Mouse (Mus musculus): Measurements from ENCODE around the gene Stambpl1. TPM values are rescaled to one million over a fixed set of nuclear protein-coding genes. Genes with fewer than 3 reads are reported as not detected.

Stambpl1 gene
- 10.3 and 11.9 TPM in 2 replicates for polyA plus RNA-seq (2015; fragmentation: Nextera tagmentation; extraction: Ambion mirVana)

GRCm38 (mm10) chr19:34192008-34192963 lies at the start of gene Stambpl1:
Stambpl1 (plus strand) TSS chr19:34192229.
- under 1% methylated on average over 58 of the region's 62 CpGs for WGBS
- no peaks in the 10 kb centered on the region for H3K36me3 ChIP-seq (ENCODE audit: control insufficient read depth, insufficient read depth, low read length)
- peak within 1 kb of the TSS; percentile 76 for H3K4me3 ChIP-seq (ENCODE audit: low read length)
- no peaks in the 10 kb centered on the region for H3K9me3 ChIP-seq (ENCODE audit: control insufficient read depth, low read length)
- H3K27ac ChIP-seq (ENCODE audit: low read length), result peak within 1 kb of the TSS; percentile 61
- H3K4me1 ChIP-seq (replicated peaks; ENCODE audit: control insufficient read depth, insufficient read depth, low read length), result peaks cover 6% of the 10 kb centered on the region; the same call in 1 of the 2 replicates
- H3K4me2 ChIP-seq (ENCODE audit: low read depth, low read length), result peak within 1 kb of the TSS; percentile 77
- ATAC-seq (ENCODE audit: low read depth), result peak; percentile 91
- H3K27me3 ChIP-seq (ENCODE audit: control insufficient read depth, insufficient read depth, low read depth, low read length), result no peaks in the 10 kb centered on the region
- peak within 1 kb of the TSS; percentile 78 for H3K9ac ChIP-seq (ENCODE audit: low read length)

- H3K9ac ChIP-seq (ENCODE audit: low read length), result no peak overlapping the region
- no peak overlapping the region for H3K4me3 ChIP-seq (ENCODE audit: low read length)
- no peak overlapping the region for H3K27ac ChIP-seq (ENCODE audit: low read length)
- no peaks in the 10 kb centered on the region for H3K27me3 ChIP-seq (ENCODE audit: control insufficient read depth, insufficient read depth, low read depth, low read length)
- H3K36me3 ChIP-seq (ENCODE audit: control insufficient read depth, insufficient read depth, low read length), result no peaks in the 10 kb centered on the region
- no peak overlapping the region for H3K4me2 ChIP-seq (ENCODE audit: low read depth, low read length)
- WGBS, result 76% methylated on average over 4 of the region's 4 CpGs
- no peaks in the 10 kb centered on the region for H3K9me3 ChIP-seq (ENCODE audit: control insufficient read depth, low read length)
- no peak for ATAC-seq (ENCODE audit: low read depth)
- no peaks in the 10 kb centered on the region for H3K4me1 ChIP-seq (replicated peaks; ENCODE audit: control insufficient read depth, insufficient read depth, low read length)
Measured at GRCm38 (mm10) chr19:34148421-34148820, 43.6 kb upstream of the Stambpl1 start.

- H3K27me3 ChIP-seq (ENCODE audit: control insufficient read depth, insufficient read depth, low read depth, low read length), result no peaks in the 10 kb centered on the region
- H3K27ac ChIP-seq (ENCODE audit: low read length), result no peak overlapping the region
- 61% methylated on average over 1 of the region's 1 CpGs for WGBS
- H3K4me3 ChIP-seq (ENCODE audit: low read length), result no peak overlapping the region
- no peaks in the 10 kb centered on the region; the same call in 1 of the 2 replicates for H3K4me1 ChIP-seq (replicated peaks; ENCODE audit: control insufficient read depth, insufficient read depth, low read length)
- no peak overlapping the region for H3K4me2 ChIP-seq (ENCODE audit: low read depth, low read length)
- H3K9me3 ChIP-seq (ENCODE audit: control insufficient read depth, low read length), result no peaks in the 10 kb centered on the region
- no peaks in the 10 kb centered on the region for H3K36me3 ChIP-seq (ENCODE audit: control insufficient read depth, insufficient read depth, low read length)
- ATAC-seq (ENCODE audit: low read depth), result no peak
- H3K9ac ChIP-seq (ENCODE audit: low read length), result no peak overlapping the region
Measured at GRCm38 (mm10) chr19:34151909-34152308, 40.1 kb upstream of the Stambpl1 start.

DNA sequence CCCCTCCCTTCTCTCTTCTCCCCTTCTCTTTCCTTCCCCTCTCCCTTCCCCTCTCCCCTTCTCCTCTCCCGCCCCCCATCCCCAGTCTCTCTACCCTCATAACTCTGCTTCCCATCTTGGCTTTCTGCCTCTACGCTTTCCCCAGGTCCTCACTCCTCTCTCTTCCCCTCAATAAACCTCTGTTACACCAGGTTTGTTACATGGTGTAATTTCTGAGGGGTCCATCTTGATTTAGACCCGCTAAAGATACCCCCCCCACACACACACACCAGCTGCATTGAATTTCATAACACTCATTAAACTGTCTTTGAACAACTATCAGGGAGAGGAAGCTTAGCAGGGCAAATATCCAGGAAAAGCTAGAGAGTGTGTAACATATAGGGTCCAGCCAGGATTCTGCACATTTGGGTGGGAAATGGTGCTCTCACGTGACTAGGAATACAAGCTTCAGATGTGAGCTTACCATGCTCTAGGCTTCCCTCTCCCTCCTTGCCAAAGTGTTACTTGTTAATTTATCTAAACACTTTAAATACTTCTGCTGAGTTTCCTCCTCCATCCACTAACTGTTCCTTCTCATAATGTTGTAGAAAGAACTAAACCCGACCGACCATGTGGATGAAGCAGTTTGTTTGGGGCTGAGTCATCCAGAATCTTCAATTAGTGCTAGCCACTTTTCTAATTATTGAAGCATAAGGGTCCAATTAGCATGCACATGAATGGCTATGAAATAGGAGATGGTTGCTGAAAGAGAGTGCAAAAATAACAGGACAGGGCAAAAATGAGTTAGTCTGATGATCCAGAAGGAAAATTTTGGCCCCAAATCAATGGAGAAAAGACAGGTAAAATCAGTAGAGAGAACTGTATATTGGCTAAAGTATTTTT lies 38.5 kb upstream of the Stambpl1 start:
- H3K27me3 ChIP-seq (ENCODE audit: control insufficient read depth, insufficient read depth, low read depth, low read length), result no peaks in the 10 kb centered on the region
- H3K9ac ChIP-seq (ENCODE audit: low read length), result no peak overlapping the region
- ATAC-seq (ENCODE audit: low read depth), result peak; percentile 95
- H3K27ac ChIP-seq (ENCODE audit: low read length), result 0 out of 2 replicates have a peak overlapping the region, but pooled peaks have one; percentile 9
- no peaks in the 10 kb centered on the region for H3K36me3 ChIP-seq (ENCODE audit: control insufficient read depth, insufficient read depth, low read length)
- H3K9me3 ChIP-seq (ENCODE audit: control insufficient read depth, low read length), result no peaks in the 10 kb centered on the region
- H3K4me2 ChIP-seq (ENCODE audit: low read depth, low read length), result no peak overlapping the region
- WGBS, result 47% methylated on average over 6 of the region's 6 CpGs
- H3K4me3 ChIP-seq (ENCODE audit: low read length), result no peak overlapping the region
- no peaks in the 10 kb centered on the region; the same call in 1 of the 2 replicates for H3K4me1 ChIP-seq (replicated peaks; ENCODE audit: control insufficient read depth, insufficient read depth, low read length)

DNA sequence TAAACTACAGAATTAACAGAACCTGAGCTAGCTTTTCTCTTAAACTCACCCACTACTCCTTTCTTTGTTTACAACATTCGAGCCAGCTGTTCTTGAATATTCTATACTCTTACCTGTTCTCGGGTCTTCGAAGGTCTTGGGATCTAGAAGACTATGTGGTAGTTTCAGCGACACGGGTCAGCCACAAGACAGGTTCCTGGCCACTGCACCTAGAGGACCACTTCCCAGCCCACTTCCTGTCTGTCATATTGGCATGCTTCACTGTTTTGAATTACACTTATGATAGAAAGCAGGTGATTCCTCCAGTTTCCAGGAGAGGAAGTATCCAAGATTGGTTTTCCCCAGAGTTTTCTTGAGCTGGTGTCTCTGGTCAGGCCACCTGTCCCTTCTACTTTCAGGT lies 29.3 kb upstream of the Stambpl1 start:
- H3K9ac ChIP-seq (ENCODE audit: low read length), result no peak overlapping the region
- no peaks in the 10 kb centered on the region for H3K4me1 ChIP-seq (replicated peaks; ENCODE audit: control insufficient read depth, insufficient read depth, low read length)
- no peak overlapping the region for H3K4me3 ChIP-seq (ENCODE audit: low read length)
- H3K4me2 ChIP-seq (ENCODE audit: low read depth, low read length), result no peak overlapping the region
- no peak overlapping the region for H3K27ac ChIP-seq (ENCODE audit: low read length)
- no peaks in the 10 kb centered on the region for H3K36me3 ChIP-seq (ENCODE audit: control insufficient read depth, insufficient read depth, low read length)
- H3K27me3 ChIP-seq (ENCODE audit: control insufficient read depth, insufficient read depth, low read depth, low read length), result no peaks in the 10 kb centered on the region
- H3K9me3 ChIP-seq (ENCODE audit: control insufficient read depth, low read length), result no peaks in the 10 kb centered on the region
- WGBS, result 81% methylated on average over 5 of the region's 5 CpGs
- ATAC-seq (ENCODE audit: low read depth), result no peak

DNA sequence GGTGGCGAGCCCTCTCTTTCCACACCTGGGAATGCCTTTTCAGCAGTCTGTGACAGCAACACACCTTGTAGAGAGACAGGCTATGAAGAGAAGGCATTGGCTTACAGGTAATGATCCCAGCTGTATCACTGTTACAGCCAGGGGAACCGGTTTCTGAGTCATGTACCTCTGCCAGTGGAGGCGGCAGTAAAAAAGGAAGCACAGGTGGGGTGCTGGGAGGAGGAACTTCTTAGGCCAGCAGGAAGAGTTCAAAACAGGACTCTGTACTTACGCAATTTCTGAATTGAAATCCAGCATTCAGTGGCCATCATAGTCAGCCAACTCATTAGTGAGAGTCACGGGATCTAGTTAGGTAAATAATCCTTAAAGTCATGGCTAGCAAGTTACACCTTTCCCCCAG lies 26.1 kb upstream of the Stambpl1 start, which contains the start of gene Ankrd22:
Ankrd22 (minus strand) TSS at position 163 of the 400 bp plus-strand sequence.
- no peak within 1 kb of the TSS for H3K4me2 ChIP-seq (ENCODE audit: low read depth, low read length)
- peak; percentile 41 for ATAC-seq (ENCODE audit: low read depth)
- 60% methylated on average over 5 of the region's 5 CpGs for WGBS
- no peaks in the 10 kb centered on the region for H3K27me3 ChIP-seq (ENCODE audit: control insufficient read depth, insufficient read depth, low read depth, low read length)
- no peaks in the 10 kb centered on the region for H3K9me3 ChIP-seq (ENCODE audit: control insufficient read depth, low read length)
- H3K4me3 ChIP-seq (ENCODE audit: low read length), result no peak within 1 kb of the TSS
- H3K9ac ChIP-seq (ENCODE audit: low read length), result no peak within 1 kb of the TSS
- H3K27ac ChIP-seq (ENCODE audit: low read length), result no peak within 1 kb of the TSS
- H3K4me1 ChIP-seq (replicated peaks; ENCODE audit: control insufficient read depth, insufficient read depth, low read length), result no peaks in the 10 kb centered on the region
- no peaks in the 10 kb centered on the region for H3K36me3 ChIP-seq (ENCODE audit: control insufficient read depth, insufficient read depth, low read length)

- 81% methylated on average over 4 of the region's 4 CpGs for WGBS
Measured at GRCm38 (mm10) chr19:34166386-34166785, 25.6 kb upstream of the Stambpl1 start.

GRCm38 (mm10) chr19:34167896-34168661 lies 23.9 kb upstream of the Stambpl1 start:
- no peaks in the 10 kb centered on the region for H3K36me3 ChIP-seq (ENCODE audit: control insufficient read depth, insufficient read depth, low read length)
- H3K27me3 ChIP-seq (ENCODE audit: control insufficient read depth, insufficient read depth, low read depth, low read length), result no peaks in the 10 kb centered on the region
- no peaks in the 10 kb centered on the region for H3K9me3 ChIP-seq (ENCODE audit: control insufficient read depth, low read length)
- no peak for ATAC-seq (ENCODE audit: low read depth)
- WGBS, result 42% methylated on average over 7 of the region's 7 CpGs
- H3K4me2 ChIP-seq (ENCODE audit: low read depth, low read length), result no peak overlapping the region
- H3K4me1 ChIP-seq (replicated peaks; ENCODE audit: control insufficient read depth, insufficient read depth, low read length), result no peaks in the 10 kb centered on the region
- H3K4me3 ChIP-seq (ENCODE audit: low read length), result no peak overlapping the region
- H3K27ac ChIP-seq (ENCODE audit: low read length), result no peak overlapping the region
- H3K9ac ChIP-seq (ENCODE audit: low read length), result no peak overlapping the region

More at GRCm38 (mm10) chr19:34166386-34166785, 25.6 kb upstream of the Stambpl1 start:
- ATAC-seq (ENCODE audit: low read depth), result no peak
- Histone ChIP-seq H3K9ac (ENCODE audit: low read length) (no peak overlapping the region), H3K27me3 (ENCODE audit: control insufficient read depth, insufficient read depth, low read depth, low read length) (no peaks in the 10 kb centered on the region), H3K27ac (ENCODE audit: low read length) (no peak overlapping the region), H3K4me1 (replicated peaks; ENCODE audit: control insufficient read depth, insufficient read depth, low read length) (no peaks in the 10 kb centered on the region), H3K4me3 (ENCODE audit: low read length) (no peak overlapping the region), H3K36me3 (ENCODE audit: control insufficient read depth, insufficient read depth, low read length) (no peaks in the 10 kb centered on the region), H3K9me3 (ENCODE audit: control insufficient read depth, low read length) (no peaks in the 10 kb centered on the region), H3K4me2 (ENCODE audit: low read depth, low read length) (no peak overlapping the region)

All from lung, embryonic 16.5 days (tissue).